Mouse (Mus musculus) heart, postnatal 0 days (tissue): ENCODE data around the gene Dytn.

ENCODE experiments used
- CTCF ChIP-seq: IDR thresholded peaks from 2 replicates; pipeline ENCODE4 v1.5.1; 2016; ENCODE audit warnings: antibody characterized with exemption, control low read depth, low read depth
- EP300 ChIP-seq: IDR thresholded peaks from 2 replicates; pipeline ENCODE4 v1.6.1; 2016; ENCODE audit warnings: antibody characterized with exemption, low read depth

DNA sequence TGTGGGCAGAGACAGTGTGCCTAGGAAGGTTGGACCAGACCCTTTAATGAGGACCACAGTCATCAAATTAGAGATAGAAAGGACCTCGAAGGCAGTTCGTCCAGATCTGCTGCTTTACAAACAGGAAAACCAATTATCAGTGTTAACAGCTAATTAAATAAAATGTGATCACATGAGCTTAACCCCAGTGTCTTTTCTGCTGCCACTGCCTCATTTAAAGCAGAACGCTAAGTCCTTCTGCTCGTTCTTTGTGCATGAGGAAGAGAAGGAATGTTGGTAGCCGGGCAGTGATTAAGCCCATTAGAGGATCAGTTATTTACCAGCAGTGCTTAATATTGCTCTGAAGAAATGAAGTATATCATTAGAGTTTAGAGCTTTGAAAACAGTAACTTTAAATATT, 109.9 kb downstream of the Dytn start:
- no peak for TF ChIP-seq CTCF
- no peak for TF ChIP-seq EP300
